In genomic region chr5:5419992-5420455, GRCm38 (mm10) we compare ENCODE assay signal across 8 mouse cellular contexts. TPM values are rescaled to one million over a fixed set of nuclear protein-coding genes. Genes with fewer than 3 reads are reported as not detected.
DNase-seq lines count a peak whose midpoint lies in the region; ATAC-seq and TF ChIP-seq lines count a peak whose summit lies in the region.

Gene Cdk14, minus strand, starts transcription at chr5:5420312.

- H3K9me3 ChIP-seq in heart, embryonic 12.5 days (replicated peaks) = no peaks in the 10 kb centered on the region
- H3K9me3 ChIP-seq in megakaryocyte, embryonic 14.5 days = peaks cover 7% of the 10 kb centered on the region

- WGBS in kidney, adult 2 months = 74% methylated on average over 9 of the region's 9 CpGs
- WGBS in heart, embryonic 12.5 days = 74% methylated on average over 9 of the region's 9 CpGs

- TF ChIP-seq CTCF in kidney, adult 2 months (conservative IDR thresholded peaks at IDR 0.05; ENCODE audit: insufficient read depth, insufficient read length, low read depth, low read length) = no peak

- no peak within 1 kb of the TSS for H3K4me2 ChIP-seq in heart, embryonic 12.5 days

- H3K9ac ChIP-seq in heart, embryonic 12.5 days = no peak within 1 kb of the TSS

- peak; percentile 22 for DNase-seq in kidney, adult 2 months
- DNase-seq in kidney, adult 18-20 months = no peak
- DNase-seq in adrenal gland, postnatal 36 days = peak; percentile 9 to 13
- no peak for DNase-seq in left cerebral cortex, postnatal 25 days (ENCODE audit: low spot score in 2 of 2)
- peak; percentile 83 for DNase-seq in splenic B cell, adult 2 months (ENCODE audit: low read depth, low spot score)
- no peak for DNase-seq in cerebellum, adult 11-12 months

- H3K36me3 ChIP-seq in kidney, adult 2 months (ENCODE audit: control insufficient read depth, insufficient read depth, low read length) = no peaks in the 10 kb centered on the region
- H3K36me3 ChIP-seq in heart, embryonic 12.5 days = no peaks in the 10 kb centered on the region
- H3K36me3 ChIP-seq in megakaryocyte, embryonic 14.5 days (replicated peaks; ENCODE audit: low read length) = no peaks in the 10 kb centered on the region
- H3K36me3 ChIP-seq in splenic B cell, adult 2 months (ENCODE audit: control insufficient read depth, insufficient read depth, low read length, poor library complexity, severe bottlenecking) = no peaks in the 10 kb centered on the region

- TF ChIP-seq POLR2A in kidney, adult 2 months (IDR thresholded peaks at IDR 0.05; ENCODE audit: low read depth, low read length) = no peak

- no peak for ATAC-seq in heart, embryonic 12.5 days (ENCODE audit: insufficient number of reproducible peaks, low FRiP score)

- intact Hi-C loops in left cerebral cortex, postnatal 25 days (cut with DNase I) = no loop called here

- H3K27me3 ChIP-seq in kidney, adult 2 months (replicated peaks; ENCODE audit: control insufficient read depth, insufficient read depth, low read length) = no peaks in the 10 kb centered on the region
- H3K27me3 ChIP-seq in heart, embryonic 12.5 days (replicated peaks) = no peaks in the 10 kb centered on the region
- no peaks in the 10 kb centered on the region for H3K27me3 ChIP-seq in megakaryocyte, embryonic 14.5 days (replicated peaks)
- H3K27me3 ChIP-seq in splenic B cell, adult 2 months (ENCODE audit: control insufficient read depth, insufficient read depth, low read length, poor library complexity, severe bottlenecking) = no peaks in the 10 kb centered on the region

- H3K27ac ChIP-seq in kidney, adult 2 months (ENCODE audit: insufficient read depth, low read depth, low read length) = no peak within 1 kb of the TSS
- no peak within 1 kb of the TSS for H3K27ac ChIP-seq in heart, embryonic 12.5 days (ENCODE audit: poor library complexity, severe bottlenecking)

- H3K4me1 ChIP-seq in kidney, adult 2 months (ENCODE audit: control insufficient read depth, insufficient read depth, low read length) = no peaks in the 10 kb centered on the region
- no peaks in the 10 kb centered on the region for H3K4me1 ChIP-seq in heart, embryonic 12.5 days (replicated peaks)
- peaks cover 32% of the 10 kb centered on the region for H3K4me1 ChIP-seq in megakaryocyte, embryonic 14.5 days

- H3K4me3 ChIP-seq in kidney, adult 2 months (ENCODE audit: insufficient read depth, low read depth, low read length) = no peak within 1 kb of the TSS
- no peak within 1 kb of the TSS for H3K4me3 ChIP-seq in heart, embryonic 12.5 days
- peak within 1 kb of the TSS; percentile 90 for H3K4me3 ChIP-seq in megakaryocyte, embryonic 14.5 days (replicated peaks)

RNA-seq across cellular contexts. Expression of gene Cdk14, which starts in this region (rescaled TPM):
- polyA plus RNA-seq in kidney, adult 2 months (2012; rRNA removed) = 2.2 and 2.6 TPM in 2 replicates
- total RNA-seq in adrenal gland, postnatal 36 days (2021) = 10 to 100 TPM; 10.0 to 10.6 TPM
- polyA plus RNA-seq in heart, embryonic 12.5 days (2016; fragmentation: Nextera tagmentation; extraction: Ambion mirVana) = 20.4 and 21.3 TPM in 2 replicates
- total RNA-seq in left cerebral cortex, postnatal 25 days (2021) = 100 to 1,000 TPM; 171 to 187 TPM
- polyA plus RNA-seq in megakaryocyte, embryonic 14.5 days (2012; ENCODE audit: insufficient read depth, low replicate concordance) = 0.21 TPM in 1 of 2 replicates, not detected in the other

Comparison
In these comparisons a context has a peak if more than half of its experiments do, and no peak if none do; other contexts are left out.
1. RNA of gene Cdk14 (total RNA-seq): 171 to 187 TPM in left cerebral cortex, postnatal 25 days; 10.0 to 10.6 TPM in adrenal gland, postnatal 36 days; every median in the first group is over 10 times any median in the second.
2. DNase-seq: peak in kidney, adult 2 months (single experiment), adrenal gland, postnatal 36 days (2 of 2) and splenic B cell, adult 2 months (single experiment); none in kidney, adult 18-20 months (single experiment), left cerebral cortex, postnatal 25 days (0 of 2) and cerebellum, adult 11-12 months (single experiment).